Mouse (Mus musculus) T-helper 1 cell (primary cell): Measurements from ENCODE around the gene Ccdc181.
"Not testable (repeated sequence)": the region's sequence is repeated elsewhere in the genome, so short reads cannot be mapped to it uniquely, and the experiment has no call there.

Source experiments
- in situ Hi-C: fragments of 300-600 bp; cut with MboI, MseI; formaldehyde crosslinking; loops from one replicate; pipeline ENCODE4 v1.15.1; 2025; ENCODE audit warnings: high pct_unique_total_duplicates

The Ccdc181 gene

GRCm38 (mm10) chr1:164275455-164275954 lies at the start of gene Ccdc181:
Gene Ccdc181 (plus strand): TSS chr1:164275585.
- in situ Hi-C loops = no loop called here

- in situ Hi-C loops = not testable (repeated sequence)
Measured at GRCm38 (mm10) chr1:164231937-164232570, 43.3 kb upstream of the Ccdc181 start.

GRCm38 (mm10) chr1:164233447-164233846 lies 41.9 kb upstream of the Ccdc181 start:
- in situ Hi-C loops = no loop called here

GRCm38 (mm10) chr1:164235078-164235477 lies 40.3 kb upstream of the Ccdc181 start:
- in situ Hi-C loops = no loop called here

- in situ Hi-C loops = no loop called here
Measured at GRCm38 (mm10) chr1:164236078-164236477, 39.3 kb upstream of the Ccdc181 start.

GRCm38 (mm10) chr1:164241494-164241893 lies 33.9 kb upstream of the Ccdc181 start:
- in situ Hi-C loops = no loop called here

GRCm38 (mm10) chr1:164242809-164243208 lies 32.6 kb upstream of the Ccdc181 start:
- in situ Hi-C loops = no loop called here

GRCm38 (mm10) chr1:164247442-164247841 lies 27.9 kb upstream of the Ccdc181 start:
- in situ Hi-C loops = no loop called here

GRCm38 (mm10) chr1:164247971-164248370 lies 27.4 kb upstream of the Ccdc181 start:
- in situ Hi-C loops = no loop called here

GRCm38 (mm10) chr1:164248465-164249331 lies 26.7 kb upstream of the Ccdc181 start, which contains the start of gene Slc19a2:
Gene Slc19a2 (plus strand): TSS chr1:164249046.
- in situ Hi-C loops = no loop called here

- in situ Hi-C loops = no loop called here
Measured at GRCm38 (mm10) chr1:164249332-164249711, 26.1 kb upstream of the Ccdc181 start.

- in situ Hi-C loops = no loop called here
Measured at GRCm38 (mm10) chr1:164250391-164251150, 24.8 kb upstream of the Ccdc181 start.

GRCm38 (mm10) chr1:164251438-164251837 lies 23.9 kb upstream of the Ccdc181 start:
- in situ Hi-C loops = no loop called here

GRCm38 (mm10) chr1:164252551-164252950 lies 22.8 kb upstream of the Ccdc181 start:
- in situ Hi-C loops = no loop called here

- in situ Hi-C loops = no loop called here
Measured at GRCm38 (mm10) chr1:164254836-164255235, 20.5 kb upstream of the Ccdc181 start.

- in situ Hi-C loops = no loop called here
Measured at GRCm38 (mm10) chr1:164260171-164261028, 15.0 kb upstream of the Ccdc181 start.

GRCm38 (mm10) chr1:164261553-164261952 lies 13.8 kb upstream of the Ccdc181 start:
- in situ Hi-C loops = no loop called here

- in situ Hi-C loops = loop anchor here (5.0 kb wide), 1 partner anchor 1574 kb away; no protein-coding TSS in a partner anchor
Measured at GRCm38 (mm10) chr1:164270941-164271340, 4.4 kb upstream of the Ccdc181 start.

GRCm38 (mm10) chr1:164273659-164274058 lies 1.7 kb upstream of the Ccdc181 start:
- in situ Hi-C loops = loop anchor here (5.0 kb wide), 1 partner anchor 1576 kb away; no protein-coding TSS in a partner anchor

GRCm38 (mm10) chr1:164276552-164276951 lies 1.2 kb downstream of the Ccdc181 start:
- in situ Hi-C loops = no loop called here

GRCm38 (mm10) chr1:164279332-164279731 lies 3.9 kb downstream of the Ccdc181 start:
- in situ Hi-C loops = no loop called here
